Mouse (Mus musculus) adrenal gland, postnatal 36 days (tissue): ENCODE measurements at regions not wholly inside any gene's neighbourhood (a gene's known extent, or its start where the extent isn't known, plus 50 kb on each side); places are given as distances from the start of the nearest gene placed in this dataset.

Experiments used
- DNase-seq, 2 experiments: peaks; one replicate each; pipeline ENCODE4 v3.0.0; 2021; ENCODE audit warnings: mixed read lengths in 1 of 2

DNA sequence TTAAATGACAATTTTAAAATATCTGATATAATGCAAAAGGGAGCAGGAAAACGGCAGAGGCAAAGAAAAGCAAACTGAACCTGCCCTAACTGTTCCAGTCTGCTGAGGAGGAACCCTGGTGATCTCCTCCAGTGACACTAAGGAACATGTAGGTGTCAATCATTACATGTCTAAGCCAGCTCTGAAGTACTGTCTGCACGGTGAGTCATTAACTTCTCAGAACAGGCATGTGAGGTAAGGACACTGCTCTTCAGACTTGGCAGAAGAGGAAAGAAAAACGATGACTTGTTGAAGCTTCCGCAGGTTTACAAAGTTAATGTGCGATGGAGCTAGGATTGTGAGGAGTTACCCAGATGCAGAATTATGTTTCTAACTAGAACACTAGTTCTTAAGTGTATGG lies 199.1 kb downstream of the Nuf2 start:
- no peak for DNase-seq

GRCm38 (mm10) chr1:169313241-169313640 lies 218.0 kb downstream of the Nuf2 start:
- no peak for DNase-seq

- DNase-seq: no peak
Observed at GRCm38 (mm10) chr1:169283440-169283839, 247.8 kb downstream of the Nuf2 start.

DNA sequence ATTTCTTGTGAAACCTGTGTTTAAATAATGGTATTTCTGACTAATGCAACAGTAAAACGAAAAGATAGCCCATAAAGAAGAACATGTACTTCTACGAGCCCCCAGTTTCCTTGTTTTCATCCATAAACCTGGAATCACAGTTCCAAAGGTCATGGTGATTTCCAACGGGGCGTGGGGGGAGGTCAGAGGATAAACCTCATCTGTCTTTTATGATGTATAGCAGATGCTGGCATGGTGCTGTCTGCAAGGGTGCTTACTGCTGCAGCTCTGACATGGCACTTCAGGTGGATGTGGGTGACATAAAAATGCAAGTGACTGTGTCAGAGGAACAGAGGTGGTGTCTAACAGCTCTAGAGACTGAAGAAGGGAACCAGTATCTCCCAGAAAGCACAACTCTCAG lies 260.5 kb downstream of the Nuf2 start:
- DNase-seq: no peak

GRCm38 (mm10) chr1:169263984-169264660 lies 267.1 kb downstream of the Nuf2 start:
- no peak for DNase-seq

- DNase-seq: no peak
Observed at GRCm38 (mm10) chr1:169254250-169254937, 276.9 kb downstream of the Nuf2 start.

- no peak for DNase-seq
Observed at GRCm38 (mm10) chr1:169252189-169252588, 279.1 kb downstream of the Nuf2 start.

- DNase-seq: no peak
Observed at GRCm38 (mm10) chr1:169249021-169249420, 282.2 kb downstream of the Nuf2 start.

DNA sequence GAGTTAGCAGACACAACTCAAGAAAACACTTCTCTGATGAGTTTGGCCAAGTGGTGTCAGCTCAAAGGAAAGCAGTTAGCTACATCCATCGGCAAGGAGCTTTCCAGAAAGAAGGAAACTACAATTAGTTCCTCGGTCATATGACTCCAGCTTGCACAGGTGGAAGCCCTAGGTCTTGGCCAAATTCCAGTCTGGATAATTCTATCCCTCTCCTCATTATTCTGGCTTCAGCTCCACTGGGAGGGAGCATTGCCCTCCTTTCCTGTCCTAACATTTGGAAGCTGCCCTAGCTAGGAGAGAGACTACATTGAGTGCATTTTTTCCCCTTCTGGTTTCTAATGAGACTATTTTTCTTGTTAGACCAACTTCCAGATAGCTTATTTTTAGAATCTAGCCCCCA lies 290.9 kb downstream of the Nuf2 start:
- no peak for DNase-seq

DNA sequence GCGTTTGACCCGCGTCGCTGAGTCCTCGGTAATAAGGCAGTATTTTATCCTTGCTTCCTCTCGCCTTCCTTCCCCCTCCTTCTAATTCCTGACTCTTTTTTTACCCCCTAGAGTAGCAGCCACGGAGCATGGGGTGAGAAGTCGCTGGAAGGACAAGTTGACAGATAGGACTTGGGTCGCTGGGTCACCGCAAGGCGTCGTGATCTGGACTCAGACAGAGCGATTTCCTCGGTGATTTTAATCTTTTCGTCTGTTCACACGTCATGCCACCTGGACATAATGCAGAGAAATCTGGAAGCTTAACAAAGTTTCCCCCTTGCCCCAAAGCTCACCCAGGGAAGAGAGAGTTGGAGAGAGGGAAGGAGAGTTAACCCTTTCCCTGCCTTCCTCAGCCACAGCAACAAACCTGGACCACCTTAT lies 292.6 kb downstream of the Nuf2 start:
- peak; percentile 46 to 58 for DNase-seq

DNA sequence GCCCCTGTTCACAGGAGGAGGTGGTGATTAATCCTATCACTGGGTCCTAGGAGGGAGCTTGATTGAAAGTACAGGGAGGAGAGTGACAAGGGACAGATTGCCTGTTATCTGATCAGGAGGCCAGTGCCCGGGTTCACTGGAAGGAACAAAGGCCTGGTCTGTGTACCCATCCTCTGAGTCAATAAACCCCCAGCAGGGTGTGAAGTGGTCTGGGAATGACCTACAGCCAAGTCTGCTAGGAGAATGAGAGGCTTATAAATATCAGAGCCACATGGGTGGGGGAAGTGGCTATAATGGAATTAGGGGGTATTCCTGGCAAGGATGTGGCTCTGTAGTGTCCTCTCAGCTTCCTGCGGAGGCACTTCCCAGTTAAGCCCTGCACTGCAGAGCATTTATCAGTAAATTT lies 296.0 kb downstream of the Nuf2 start:
- peak; percentile 15 to 27 for DNase-seq

DNA sequence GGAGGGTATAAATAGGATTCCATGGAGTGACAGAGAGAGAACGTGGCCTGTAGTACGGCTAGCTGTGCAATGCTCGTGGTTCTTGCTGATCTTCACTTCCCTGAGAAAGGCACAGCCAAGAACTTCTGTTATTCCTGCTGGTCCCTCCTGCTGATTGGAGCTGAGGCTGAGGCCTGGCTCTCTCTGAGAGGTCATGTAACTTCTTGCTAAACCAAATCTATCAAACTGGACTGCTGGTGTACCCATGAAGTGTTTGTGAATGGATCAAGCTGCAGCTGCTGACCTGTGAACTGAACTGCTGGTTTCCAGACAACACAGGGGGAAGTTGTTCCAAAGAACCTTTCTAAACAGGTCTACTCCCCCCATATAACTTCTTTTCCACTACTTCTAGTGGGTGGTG lies 297.9 kb downstream of the Nuf2 start:
- no peak for DNase-seq

DNA sequence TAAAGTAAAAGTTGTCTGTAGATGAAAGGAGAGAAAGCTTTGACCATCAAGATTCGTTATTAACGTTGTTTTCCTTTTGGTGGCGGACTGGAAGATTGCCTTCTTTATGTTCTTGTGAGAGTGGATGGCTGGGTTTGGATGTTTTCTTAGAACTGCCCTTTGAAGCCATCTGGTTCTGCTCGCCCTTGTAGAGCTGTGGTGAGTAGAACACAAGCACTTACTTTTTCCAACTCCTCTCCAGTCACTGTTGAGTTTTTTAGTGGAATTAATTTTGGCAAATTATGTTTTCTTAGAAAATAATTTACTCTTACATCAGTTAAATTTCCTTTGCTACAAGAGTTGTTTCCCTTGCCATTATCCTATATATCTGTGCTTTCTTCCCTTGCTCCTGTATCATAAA lies 301.2 kb downstream of the Nuf2 start:
- no peak for DNase-seq

- DNase-seq: no peak
Observed at GRCm38 (mm10) chr1:169224431-169224830, 306.8 kb downstream of the Nuf2 start.

- no peak for DNase-seq
Observed at GRCm38 (mm10) chr1:169187658-169188057, 343.6 kb downstream of the Nuf2 start.

DNA sequence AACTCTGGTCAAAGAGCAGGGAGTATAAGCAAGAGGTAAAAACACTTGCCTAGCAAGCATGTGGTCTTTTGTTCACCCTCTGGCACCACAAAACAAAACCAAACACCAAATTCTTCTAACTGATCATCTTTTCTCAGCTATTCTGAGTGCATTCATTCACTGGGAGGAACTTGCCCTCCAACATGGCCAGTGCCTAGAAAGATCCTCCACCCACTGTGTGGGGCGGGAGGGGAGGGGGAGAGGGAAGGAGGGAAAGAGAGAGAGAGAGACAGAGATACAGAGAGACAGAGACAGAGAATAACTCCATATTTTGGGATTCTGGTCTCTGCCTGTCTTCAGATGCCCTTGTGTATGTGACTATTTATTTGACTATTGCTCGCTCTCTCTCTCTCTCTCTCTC lies 360.9 kb downstream of the Nuf2 start:
- DNase-seq: no peak

DNA sequence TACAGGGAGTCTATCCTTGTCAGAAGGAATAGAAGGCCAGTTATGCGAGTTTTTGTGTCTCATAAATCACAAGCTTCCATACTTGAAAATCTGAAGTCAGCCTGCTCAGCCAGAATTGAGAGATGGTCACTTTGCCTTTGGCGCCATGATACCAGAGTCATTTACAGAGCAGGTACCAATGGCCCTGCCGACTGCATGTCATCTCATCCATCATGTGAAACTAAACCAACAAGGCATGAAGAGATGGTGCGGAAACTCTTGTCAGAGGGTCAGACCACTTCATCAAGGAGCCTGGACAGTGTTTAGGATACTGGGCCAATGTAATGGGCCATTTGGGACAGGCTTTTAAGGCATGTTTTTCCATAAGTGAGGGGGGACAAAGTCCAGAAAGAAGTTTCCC lies 363.2 kb downstream of the Nuf2 start:
- no peak for DNase-seq

GRCm38 (mm10) chr1:169166041-169166850 lies 365.0 kb downstream of the Nuf2 start:
- peak; percentile 18 to 31 for DNase-seq

- DNase-seq: peak; percentile 67 to 72
Observed at GRCm38 (mm10) chr1:169160858-169161257, 370.4 kb downstream of the Nuf2 start.

DNA sequence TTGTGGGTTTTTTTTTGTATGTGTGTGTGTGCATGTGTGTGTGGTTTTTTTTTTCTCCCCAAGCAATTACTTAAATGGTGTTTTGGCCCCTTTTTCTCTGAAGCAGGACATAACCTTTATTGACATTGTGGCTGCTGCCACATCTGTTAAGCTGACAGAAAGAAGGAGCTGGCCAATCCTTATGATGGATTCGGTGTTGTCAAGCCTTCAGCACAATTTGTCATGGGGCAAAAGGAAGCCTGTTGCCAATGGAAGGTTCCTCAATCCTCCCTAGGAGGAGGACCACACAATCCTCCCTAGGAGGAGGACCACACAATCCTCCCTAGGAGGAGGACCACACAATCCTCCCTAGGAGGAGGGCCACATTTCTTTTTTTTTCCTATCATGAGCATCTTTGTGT lies 371.0 kb downstream of the Nuf2 start:
- DNase-seq: peak; percentile 10 to 22

- DNase-seq: peak in 1 of 2 experiments; percentile 25
Observed at GRCm38 (mm10) chr1:169159786-169160185, 371.5 kb downstream of the Nuf2 start.

DNA sequence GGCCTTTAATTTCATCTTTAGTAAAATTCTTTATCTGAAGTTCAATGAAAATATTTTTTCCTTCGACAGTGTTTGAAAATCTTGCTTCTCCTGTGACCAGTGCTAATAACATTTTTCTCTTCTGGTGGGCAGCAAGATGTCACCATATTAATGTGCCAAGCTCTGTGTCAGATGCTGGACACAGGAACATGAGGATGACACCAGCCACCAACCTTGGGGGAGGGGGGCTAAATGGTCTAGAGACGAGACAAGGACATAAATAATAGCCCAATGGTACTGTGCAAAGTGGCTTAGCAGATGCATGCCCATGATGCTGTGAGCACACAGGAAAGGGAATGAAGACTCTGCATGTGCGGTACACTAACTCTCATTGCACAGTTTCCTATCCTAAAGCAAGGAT lies 373.8 kb downstream of the Nuf2 start:
- DNase-seq: no peak

GRCm38 (mm10) chr1:169156875-169157274 lies 374.4 kb downstream of the Nuf2 start:
- DNase-seq: no peak
